Mouse (Mus musculus): ENCODE results near the gene Frem2. TPM values are rescaled to one million over a fixed set of nuclear protein-coding genes. Genes with fewer than 3 reads are reported as not detected.

Frem2 gene
- polyA plus RNA-seq, 1 experiment from 2014 or later, result 1.0 TPM

DNA sequence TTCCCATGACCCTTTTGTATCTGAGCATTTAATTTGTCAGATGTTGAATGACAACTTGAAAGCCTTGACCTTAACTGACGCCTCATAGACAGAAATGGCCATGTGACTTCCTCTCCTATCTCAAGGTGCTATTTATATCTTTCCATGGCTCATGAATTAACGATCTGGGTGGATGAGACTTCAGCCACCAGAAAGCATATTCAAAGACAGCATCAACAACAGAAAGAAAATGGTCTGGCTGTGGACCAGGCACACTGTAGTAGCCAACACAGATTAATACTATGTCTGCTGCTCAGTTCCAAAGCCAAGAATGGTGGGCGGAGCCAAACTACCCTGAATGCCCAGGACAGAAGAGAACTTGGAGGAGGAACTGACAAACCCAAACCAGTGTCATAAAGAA, 21.2 kb downstream of the Frem2 start:
- no peaks in the 10 kb centered on the region for H3K4me1 ChIP-seq (ENCODE audit: control insufficient read depth, insufficient read depth, low read length)
- ATAC-seq (no peak), DNase-seq (ENCODE audit: low spot score) (no peak)
- H3K27me3 ChIP-seq (replicated peaks; ENCODE audit: control insufficient read depth, insufficient read depth, low read length), result no peaks in the 10 kb centered on the region
- H3K4me3 ChIP-seq (ENCODE audit: low read depth, low read length), result no peak overlapping the region
- no peak overlapping the region for H3K4me2 ChIP-seq (ENCODE audit: low read length)
- no peaks in the 10 kb centered on the region for H3K36me3 ChIP-seq (ENCODE audit: control insufficient read depth, insufficient read depth, low read length)
- WGBS, result 69% methylated on average over 3 of the region's 3 CpGs
- H3K9me3 ChIP-seq (replicated peaks; ENCODE audit: control insufficient read depth, low read length), result no peaks in the 10 kb centered on the region
- H3K27ac ChIP-seq (ENCODE audit: low read depth, low read length), result no peak overlapping the region
- no peak overlapping the region for H3K9ac ChIP-seq (ENCODE audit: low read length)

DNA sequence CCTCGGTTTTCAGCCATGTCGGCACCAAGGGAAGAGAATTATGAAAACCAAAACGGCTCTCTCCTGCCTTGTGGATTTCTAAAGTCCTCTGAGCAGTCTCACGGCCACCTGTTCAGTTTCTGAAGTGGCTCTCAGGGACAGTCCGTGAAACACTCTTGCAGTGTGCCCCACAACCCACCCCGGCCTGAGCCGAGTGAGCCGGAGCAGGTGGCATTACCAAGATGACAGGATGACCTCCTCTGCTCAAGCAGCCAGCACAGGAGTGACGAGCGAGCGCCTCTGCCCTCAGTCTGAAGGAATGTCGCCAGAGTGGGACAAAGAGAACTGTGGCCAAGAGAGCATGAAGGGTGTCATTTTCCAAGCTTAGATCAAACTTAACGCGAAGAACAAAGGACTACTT, 26.0 kb downstream of the Frem2 start:
- Histone ChIP-seq H3K4me2 (ENCODE audit: low read length) (no peak overlapping the region), H3K27me3 (replicated peaks; ENCODE audit: control insufficient read depth, insufficient read depth, low read length) (no peaks in the 10 kb centered on the region), H3K4me1 (ENCODE audit: control insufficient read depth, insufficient read depth, low read length) (no peaks in the 10 kb centered on the region), H3K27ac (ENCODE audit: low read depth, low read length) (no peak overlapping the region), H3K4me3 (ENCODE audit: low read depth, low read length) (no peak overlapping the region), H3K9ac (ENCODE audit: low read length) (no peak overlapping the region), H3K9me3 (replicated peaks; ENCODE audit: control insufficient read depth, low read length) (no peaks in the 10 kb centered on the region), H3K36me3 (ENCODE audit: control insufficient read depth, insufficient read depth, low read length) (no peaks in the 10 kb centered on the region)
- WGBS, result 56% methylated on average over 14 of the region's 14 CpGs
- no peak for DNase-seq (ENCODE audit: low spot score)
- no peak for ATAC-seq

DNA sequence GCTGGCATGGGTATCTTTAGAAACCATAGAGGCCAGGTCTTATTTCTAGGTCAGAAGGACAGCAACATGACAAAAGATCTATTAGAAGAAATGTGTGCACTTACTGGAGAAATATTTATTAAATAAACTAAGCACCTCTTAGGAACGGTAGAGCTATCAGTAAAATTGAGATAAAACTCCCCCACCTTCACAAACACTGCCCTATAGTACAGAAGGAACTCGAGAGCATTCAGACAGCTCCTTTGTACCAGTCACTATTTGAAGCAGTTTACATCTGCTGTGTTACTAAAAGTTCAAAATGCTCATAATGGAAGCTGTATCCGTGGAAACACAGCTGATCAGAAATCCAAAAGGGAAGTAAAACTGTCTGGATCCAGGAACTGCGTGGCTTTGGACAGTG, 26.5 kb downstream of the Frem2 start:
- no peaks in the 10 kb centered on the region for H3K36me3 ChIP-seq (ENCODE audit: control insufficient read depth, insufficient read depth, low read length)
- no peak overlapping the region for H3K27ac ChIP-seq (ENCODE audit: low read depth, low read length)
- no peak overlapping the region for H3K4me3 ChIP-seq (ENCODE audit: low read depth, low read length)
- no peaks in the 10 kb centered on the region for H3K27me3 ChIP-seq (replicated peaks; ENCODE audit: control insufficient read depth, insufficient read depth, low read length)
- no peak overlapping the region for H3K4me2 ChIP-seq (ENCODE audit: low read length)
- no peak overlapping the region for H3K9ac ChIP-seq (ENCODE audit: low read length)
- no peaks in the 10 kb centered on the region for H3K9me3 ChIP-seq (replicated peaks; ENCODE audit: control insufficient read depth, low read length)
- 54% methylated on average over 4 of the region's 4 CpGs for WGBS
- no peaks in the 10 kb centered on the region for H3K4me1 ChIP-seq (ENCODE audit: control insufficient read depth, insufficient read depth, low read length)
- ATAC-seq (no peak), DNase-seq (ENCODE audit: low spot score) (no peak)

DNA sequence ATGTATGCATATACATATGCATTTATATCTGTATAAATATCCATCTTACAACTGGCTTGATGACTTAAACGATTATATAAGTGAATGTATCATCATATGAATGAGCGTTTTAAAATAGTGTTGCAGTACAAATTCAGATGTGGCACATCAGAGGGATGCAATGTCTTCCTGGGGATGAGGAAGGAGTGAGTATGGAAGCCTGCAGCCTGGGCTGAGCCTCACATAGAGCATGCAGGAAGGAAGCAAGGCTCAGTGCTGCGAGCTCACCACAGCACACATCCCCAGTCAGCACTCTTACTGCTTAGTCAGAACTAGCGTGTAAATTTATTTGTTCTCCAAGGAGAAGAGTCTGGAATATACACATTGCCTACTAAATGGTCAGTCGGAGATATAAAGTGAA, 27.2 kb downstream of the Frem2 start:
- 88% methylated on average over 5 of the region's 5 CpGs for WGBS
- ATAC-seq (no peak), DNase-seq (ENCODE audit: low spot score) (no peak)
- no peaks in the 10 kb centered on the region for H3K4me1 ChIP-seq (ENCODE audit: control insufficient read depth, insufficient read depth, low read length)
- H3K4me2 ChIP-seq (ENCODE audit: low read length), result no peak overlapping the region
- H3K4me3 ChIP-seq (ENCODE audit: low read depth, low read length), result no peak overlapping the region
- H3K27me3 ChIP-seq (replicated peaks; ENCODE audit: control insufficient read depth, insufficient read depth, low read length), result no peaks in the 10 kb centered on the region
- no peaks in the 10 kb centered on the region for H3K36me3 ChIP-seq (ENCODE audit: control insufficient read depth, insufficient read depth, low read length)
- no peak overlapping the region for H3K27ac ChIP-seq (ENCODE audit: low read depth, low read length)
- H3K9ac ChIP-seq (ENCODE audit: low read length), result no peak overlapping the region
- no peaks in the 10 kb centered on the region for H3K9me3 ChIP-seq (replicated peaks; ENCODE audit: control insufficient read depth, low read length)

DNA sequence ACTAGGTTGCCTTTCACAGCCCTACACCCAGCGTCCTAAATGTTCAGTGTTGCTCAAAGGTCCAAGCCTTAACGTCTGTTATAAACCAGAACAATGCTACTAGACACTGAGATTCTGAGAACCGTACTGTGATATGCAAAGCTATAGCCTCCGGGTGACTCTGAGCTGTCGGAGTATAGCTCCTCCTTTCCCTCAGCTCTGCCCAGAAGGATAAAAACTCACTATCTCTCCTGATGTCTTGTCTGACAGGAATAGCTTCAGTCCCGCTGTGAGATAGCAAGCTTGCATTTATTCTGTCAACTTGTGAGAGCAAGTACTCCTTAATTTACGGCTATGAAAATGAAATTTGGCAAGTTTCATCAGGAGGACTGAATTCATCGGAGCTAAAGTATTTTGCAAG, 33.9 kb downstream of the Frem2 start:
- no peaks in the 10 kb centered on the region for H3K27me3 ChIP-seq (replicated peaks; ENCODE audit: control insufficient read depth, insufficient read depth, low read length)
- H3K4me1 ChIP-seq (ENCODE audit: control insufficient read depth, insufficient read depth, low read length), result no peaks in the 10 kb centered on the region
- H3K36me3 ChIP-seq (ENCODE audit: control insufficient read depth, insufficient read depth, low read length), result no peaks in the 10 kb centered on the region
- H3K4me3 ChIP-seq (ENCODE audit: low read depth, low read length), result no peak overlapping the region
- WGBS, result 87% methylated on average over 8 of the region's 8 CpGs
- ATAC-seq, result no peak
- no peak overlapping the region for H3K27ac ChIP-seq (ENCODE audit: low read depth, low read length)
- H3K9me3 ChIP-seq (replicated peaks; ENCODE audit: control insufficient read depth, low read length), result no peaks in the 10 kb centered on the region
- no peak overlapping the region for H3K9ac ChIP-seq (ENCODE audit: low read length)
- H3K4me2 ChIP-seq (ENCODE audit: low read length), result no peak overlapping the region
- DNase-seq (ENCODE audit: low spot score), result no peak

DNA sequence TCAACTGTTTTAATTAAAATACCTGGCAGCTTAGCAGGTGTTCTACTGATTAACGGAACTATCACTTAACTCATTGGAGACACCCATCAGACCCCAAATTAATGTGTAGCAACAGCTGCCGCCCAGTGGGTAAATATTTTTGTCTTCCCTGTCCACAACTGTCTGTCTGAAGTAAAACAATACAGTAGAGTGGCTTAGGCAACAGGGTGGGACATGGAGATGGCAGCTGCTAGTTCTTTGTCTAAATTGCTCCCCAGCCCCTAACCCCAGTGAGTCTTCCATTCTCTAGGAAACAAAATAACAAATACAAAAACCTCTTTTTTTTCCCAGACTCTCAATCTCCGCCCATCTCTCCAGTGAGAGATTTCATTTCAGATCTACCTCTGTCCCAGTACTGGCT, 36.2 kb downstream of the Frem2 start:
- DNase-seq (ENCODE audit: low spot score) (no peak), ATAC-seq (no peak)
- no peaks in the 10 kb centered on the region for H3K27me3 ChIP-seq (replicated peaks; ENCODE audit: control insufficient read depth, insufficient read depth, low read length)
- H3K4me1 ChIP-seq (ENCODE audit: control insufficient read depth, insufficient read depth, low read length), result no peaks in the 10 kb centered on the region
- H3K9ac ChIP-seq (ENCODE audit: low read length), result no peak overlapping the region
- H3K4me2 ChIP-seq (ENCODE audit: low read length), result no peak overlapping the region
- H3K4me3 ChIP-seq (ENCODE audit: low read depth, low read length), result no peak overlapping the region
- H3K27ac ChIP-seq (ENCODE audit: low read depth, low read length), result no peak overlapping the region
- 52% methylated on average over 3 of the region's 3 CpGs for WGBS
- no peaks in the 10 kb centered on the region for H3K9me3 ChIP-seq (replicated peaks; ENCODE audit: control insufficient read depth, low read length)
- no peaks in the 10 kb centered on the region for H3K36me3 ChIP-seq (ENCODE audit: control insufficient read depth, insufficient read depth, low read length)

DNA sequence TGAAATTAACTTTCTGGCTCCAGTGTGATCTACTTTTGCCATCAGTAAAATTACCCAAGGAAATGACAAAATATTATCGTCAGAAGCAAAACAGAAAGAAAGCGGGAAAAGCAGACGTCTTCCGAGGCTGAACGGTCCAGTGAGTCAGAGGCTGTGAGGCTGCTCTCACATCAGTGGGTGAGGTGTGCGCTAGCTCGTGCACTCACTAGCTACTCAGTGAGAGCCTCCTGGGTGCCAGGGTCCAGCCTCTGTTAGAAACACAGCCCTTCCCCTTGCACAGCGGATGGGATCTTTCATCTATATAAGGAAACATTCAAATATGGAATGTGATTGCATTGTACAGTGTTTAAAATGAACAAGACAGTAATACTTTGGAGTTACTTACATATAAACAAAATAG, 36.8 kb downstream of the Frem2 start:
- no peak overlapping the region for H3K9ac ChIP-seq (ENCODE audit: low read length)
- DNase-seq (ENCODE audit: low spot score) (no peak), ATAC-seq (no peak)
- no peak overlapping the region for H3K4me2 ChIP-seq (ENCODE audit: low read length)
- H3K9me3 ChIP-seq (replicated peaks; ENCODE audit: control insufficient read depth, low read length), result no peaks in the 10 kb centered on the region
- H3K27ac ChIP-seq (ENCODE audit: low read depth, low read length), result no peak overlapping the region
- H3K36me3 ChIP-seq (ENCODE audit: control insufficient read depth, insufficient read depth, low read length), result no peaks in the 10 kb centered on the region
- WGBS, result 91% methylated on average over 8 of the region's 8 CpGs
- no peak overlapping the region for H3K4me3 ChIP-seq (ENCODE audit: low read depth, low read length)
- H3K4me1 ChIP-seq (ENCODE audit: control insufficient read depth, insufficient read depth, low read length), result no peaks in the 10 kb centered on the region
- H3K27me3 ChIP-seq (replicated peaks; ENCODE audit: control insufficient read depth, insufficient read depth, low read length), result no peaks in the 10 kb centered on the region

DNA sequence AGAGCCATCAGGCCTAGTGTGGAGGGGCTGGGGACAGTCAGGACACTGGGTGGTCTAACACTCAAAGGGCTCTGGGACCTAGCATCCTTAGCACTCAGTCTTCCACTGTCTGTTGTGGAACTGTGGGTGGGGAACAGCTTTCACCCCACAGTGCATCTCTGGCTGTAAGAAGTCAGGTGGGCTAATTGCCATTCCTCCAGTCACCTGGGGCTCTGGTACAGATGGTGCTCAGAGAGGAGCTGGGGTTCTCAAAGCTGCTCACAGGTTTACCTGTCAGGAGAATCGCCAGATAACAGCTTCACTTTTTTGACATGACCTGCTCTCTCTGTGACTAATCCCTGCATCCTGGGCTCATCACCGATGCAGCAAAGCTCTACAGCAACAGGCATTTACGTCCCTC, 46.0 kb downstream of the Frem2 start:
- H3K27me3 ChIP-seq (replicated peaks; ENCODE audit: control insufficient read depth, insufficient read depth, low read length), result no peaks in the 10 kb centered on the region
- DNase-seq (ENCODE audit: low spot score) (no peak), ATAC-seq (no peak)
- WGBS, result 82% methylated on average over 3 of the region's 3 CpGs
- H3K4me2 ChIP-seq (ENCODE audit: low read length), result no peak overlapping the region
- no peaks in the 10 kb centered on the region for H3K4me1 ChIP-seq (ENCODE audit: control insufficient read depth, insufficient read depth, low read length)
- no peak overlapping the region for H3K9ac ChIP-seq (ENCODE audit: low read length)
- no peaks in the 10 kb centered on the region for H3K9me3 ChIP-seq (replicated peaks; ENCODE audit: control insufficient read depth, low read length)
- no peaks in the 10 kb centered on the region for H3K36me3 ChIP-seq (ENCODE audit: control insufficient read depth, insufficient read depth, low read length)
- no peak overlapping the region for H3K4me3 ChIP-seq (ENCODE audit: low read depth, low read length)
- H3K27ac ChIP-seq (ENCODE audit: low read depth, low read length), result no peak overlapping the region

DNA sequence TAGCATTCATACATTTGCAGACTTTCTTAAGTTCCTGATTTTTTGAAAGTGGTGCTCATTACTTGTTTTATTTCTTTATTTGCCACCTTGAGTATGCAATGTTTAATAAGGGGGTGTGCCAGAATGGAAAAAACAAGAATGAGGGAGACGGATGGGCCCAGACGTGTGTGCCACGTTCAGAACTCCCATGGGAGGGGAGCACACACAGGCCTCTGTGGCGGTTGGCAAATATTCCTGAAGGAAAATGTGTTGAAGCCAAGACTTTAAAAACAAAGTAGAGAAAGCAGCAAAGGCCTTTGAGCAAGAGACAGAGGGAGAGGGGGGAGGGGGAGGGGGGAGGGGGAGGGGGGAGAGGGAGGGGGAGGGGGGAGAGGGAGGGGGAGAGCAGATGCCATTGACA, 47.3 kb downstream of the Frem2 start:
- no peak overlapping the region for H3K27ac ChIP-seq (ENCODE audit: low read depth, low read length)
- H3K9me3 ChIP-seq (replicated peaks; ENCODE audit: control insufficient read depth, low read length), result no peaks in the 10 kb centered on the region
- DNase-seq (ENCODE audit: low spot score) (peak; percentile 23), ATAC-seq (no peak)
- no peaks in the 10 kb centered on the region for H3K4me1 ChIP-seq (ENCODE audit: control insufficient read depth, insufficient read depth, low read length)
- no peak overlapping the region for H3K4me3 ChIP-seq (ENCODE audit: low read depth, low read length)
- no peak overlapping the region for H3K9ac ChIP-seq (ENCODE audit: low read length)
- WGBS, result 46% methylated on average over 4 of the region's 4 CpGs
- no peaks in the 10 kb centered on the region for H3K27me3 ChIP-seq (replicated peaks; ENCODE audit: control insufficient read depth, insufficient read depth, low read length)
- no peak overlapping the region for H3K4me2 ChIP-seq (ENCODE audit: low read length)
- H3K36me3 ChIP-seq (ENCODE audit: control insufficient read depth, insufficient read depth, low read length), result no peaks in the 10 kb centered on the region

DNA sequence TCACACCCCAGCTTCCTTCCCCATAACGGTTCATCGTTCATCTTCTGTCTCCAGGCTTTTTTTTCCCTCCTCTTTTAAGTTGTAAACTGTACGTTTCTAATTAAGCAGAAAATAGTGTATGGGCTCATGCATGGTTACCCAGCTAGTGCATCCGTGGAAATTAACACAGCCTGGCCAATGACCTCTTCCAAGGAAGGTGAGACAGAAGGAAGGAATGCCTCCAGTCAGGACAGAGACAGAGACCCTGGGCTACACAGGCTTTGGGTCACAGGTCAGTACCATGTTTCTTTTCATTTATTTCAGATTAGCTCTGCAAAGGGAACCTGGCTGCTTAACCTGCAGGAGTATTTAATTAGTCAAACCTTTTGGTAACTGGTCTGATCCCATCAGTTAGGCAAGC, 57.0 kb downstream of the Frem2 start:
- Histone ChIP-seq H3K9me3 (replicated peaks; ENCODE audit: control insufficient read depth, low read length) (no peaks in the 10 kb centered on the region), H3K36me3 (ENCODE audit: control insufficient read depth, insufficient read depth, low read length) (no peaks in the 10 kb centered on the region), H3K9ac (ENCODE audit: low read length) (no peak overlapping the region), H3K27me3 (replicated peaks; ENCODE audit: control insufficient read depth, insufficient read depth, low read length) (no peaks in the 10 kb centered on the region), H3K4me2 (ENCODE audit: low read length) (no peak overlapping the region), H3K4me1 (ENCODE audit: control insufficient read depth, insufficient read depth, low read length) (no peaks in the 10 kb centered on the region), H3K4me3 (ENCODE audit: low read depth, low read length) (no peak overlapping the region), H3K27ac (ENCODE audit: low read depth, low read length) (no peak overlapping the region)
- WGBS, result 45% methylated on average over 4 of the region's 4 CpGs
- DNase-seq (ENCODE audit: low spot score), result no peak
- ATAC-seq, result no peak

Data from forebrain, embryonic 14.5 days (tissue).